Mouse (Mus musculus) MEL (cell line): ENCODE data around the gene 4933405L10Rik. TPM values are rescaled to one million over a fixed set of nuclear protein-coding genes. Genes with fewer than 3 reads are reported as not detected.
A peak's percentile ranks its signal among the peaks of the same experiment; 100 is the strongest.

Experiments used
- DNase-seq: peaks from one replicate; pipeline ENCODE4 v3.0.0; 2011; ENCODE audit warnings: low read depth, low spot score
- H3K27ac ChIP-seq: 2 replicates; pipeline ENCODE4 v1.5.1; 2012; ENCODE audit warnings: low read depth, mild to moderate bottlenecking, control low read depth, low read length, moderate library complexity; ENCODE audit not compliant: control insufficient read depth
- H3K27me3 ChIP-seq, 2 experiments: fragments of 150-350 bp in 1 of 2; sonication (generic) in 1 of 2; 2 replicates each; pipeline ENCODE4 v1.6.1; 2012; ENCODE audit warnings: low read length in 2 of 2, mild to moderate bottlenecking in 2 of 2, improper control_type of control experiment in 1 of 2, moderate library complexity in 1 of 2; ENCODE audit not compliant: insufficient read depth in 2 of 2, control insufficient read depth in 1 of 2
- H3K36me3 ChIP-seq, 2 experiments: 2 replicates each; pipeline ENCODE4 v1.6.1; 2012 to 2014; ENCODE audit warnings: low read length in 2 of 2, improper control_type of control experiment in 1 of 2, inconsistent platforms in 1 of 2, mild to moderate bottlenecking in 1 of 2; ENCODE audit not compliant: insufficient read depth in 2 of 2, control insufficient read depth in 1 of 2
- H3K4me1 ChIP-seq, 2 experiments: fragments of 150-350 bp in 1 of 2; sonication (generic) in 1 of 2; 2 replicates each; pipeline ENCODE4 v1.6.1; 2012; ENCODE audit warnings: low read length in 2 of 2, improper control_type of control experiment in 1 of 2, mild to moderate bottlenecking in 1 of 2; ENCODE audit not compliant: insufficient read depth in 2 of 2, control insufficient read depth in 1 of 2
- H3K4me3 ChIP-seq, 2 experiments: fragments of 150-350 bp in 1 of 2; sonication (generic) in 1 of 2; 2 replicates each; pipeline ENCODE4 v1.5.1; 2012; ENCODE audit warnings: low read depth in 2 of 2, low read length in 2 of 2, mild to moderate bottlenecking in 2 of 2, moderate library complexity in 2 of 2, control low read depth in 1 of 2, improper control_type of control experiment in 1 of 2; ENCODE audit not compliant: control insufficient read depth in 1 of 2, insufficient read depth in 1 of 2
- H3K79me2 ChIP-seq: 2 replicates; pipeline ENCODE4 v1.6.1; 2012; ENCODE audit warnings: mild to moderate bottlenecking, low read length, moderate library complexity; ENCODE audit not compliant: control insufficient read depth, poor library complexity, insufficient read depth
- H3K9ac ChIP-seq: 2 replicates; pipeline ENCODE4 v1.6.1; 2012; ENCODE audit warnings: low read depth, mild to moderate bottlenecking, control low read depth, low read length, moderate library complexity; ENCODE audit not compliant: control insufficient read depth, poor library complexity, severe bottlenecking
- H3K9me3 ChIP-seq: fragments of 150-350 bp; sonication (generic); replicated peaks from 2 replicates; pipeline ENCODE4 v1.6.1; 2012; ENCODE audit warnings: mild to moderate bottlenecking, low read length, improper control_type of control experiment, moderate library complexity; ENCODE audit not compliant: insufficient read depth
- BHLHE40 ChIP-seq: IDR thresholded peaks from 2 replicates; pipeline ENCODE4 v1.6.1; 2012; ENCODE audit warnings: low read depth, mild to moderate bottlenecking, inconsistent platforms, low read length, improper control_type of control experiment, borderline replicate concordance
- CHD2 ChIP-seq: IDR thresholded peaks from 2 replicates; pipeline ENCODE4 v1.6.1; 2011; ENCODE audit warnings: low read length, improper control_type of control experiment
- CTCF ChIP-seq, 3 experiments: IDR thresholded peaks in 2 of 3; conservative IDR thresholded peaks in 1 of 3; 2 replicates each; pipeline ENCODE4 v1.5.1; 2011 to 2012; ENCODE audit warnings: low read length in 3 of 3, low read depth in 2 of 3, mild to moderate bottlenecking in 2 of 3, improper control_type of control experiment in 1 of 3, inconsistent platforms in 1 of 3, mixed read lengths in 1 of 3, moderate library complexity in 1 of 3; ENCODE audit not compliant: control insufficient read depth in 1 of 3, insufficient read depth in 1 of 3, poor library complexity in 1 of 3, severe bottlenecking in 1 of 3
- E2F4 ChIP-seq: IDR thresholded peaks from 2 replicates; pipeline ENCODE4 v1.6.1; 2011; ENCODE audit warnings: low read depth, low read length, improper control_type of control experiment, borderline replicate concordance
- ELF1 ChIP-seq: IDR thresholded peaks from 2 replicates; pipeline ENCODE4 v1.6.1; 2014; ENCODE audit warnings: low read depth, mild to moderate bottlenecking, inconsistent platforms, low read length, improper control_type of control experiment, moderate library complexity
- EP300 ChIP-seq, 2 experiments: IDR thresholded peaks; 2 replicates each; pipeline ENCODE4 v1.6.1; 2011; ENCODE audit warnings: improper control_type of control experiment in 2 of 2, low read length in 2 of 2, low read depth in 1 of 2, mild to moderate bottlenecking in 1 of 2
- GABPA ChIP-seq: IDR thresholded peaks from 2 replicates; pipeline ENCODE4 v1.6.1; 2012; ENCODE audit warnings: low read depth, mild to moderate bottlenecking, inconsistent platforms, low read length, improper control_type of control experiment, moderate library complexity
- GATA1 ChIP-seq: IDR thresholded peaks from 2 replicates; pipeline ENCODE4 v1.6.1; 2011; ENCODE audit warnings: low read depth, low read length, improper control_type of control experiment
- HCFC1 ChIP-seq: IDR thresholded peaks from 2 replicates; pipeline ENCODE4 v1.6.1; 2012; ENCODE audit warnings: low read depth, mild to moderate bottlenecking, inconsistent platforms, low read length, improper control_type of control experiment, moderate library complexity
- JUND ChIP-seq: IDR thresholded peaks from 2 replicates; pipeline ENCODE4 v1.6.1; 2011; ENCODE audit warnings: low read depth, mild to moderate bottlenecking, improper control_type of control experiment, low read length
- KAT2A ChIP-seq: conservative IDR thresholded peaks from 2 replicates; pipeline ENCODE4 v1.6.1; 2012; ENCODE audit warnings: low read depth, low read length, improper control_type of control experiment, inconsistent platforms
- MAFK ChIP-seq: IDR thresholded peaks from 2 replicates; pipeline ENCODE4 v1.6.1; 2011; ENCODE audit warnings: low read depth, mild to moderate bottlenecking, low read length, improper control_type of control experiment, borderline replicate concordance
- MAX ChIP-seq: IDR thresholded peaks from 2 replicates; pipeline ENCODE4 v1.6.1; 2011; ENCODE audit warnings: low read length, improper control_type of control experiment
- MAZ ChIP-seq: IDR thresholded peaks from 2 replicates; pipeline ENCODE4 v1.6.1; 2012; ENCODE audit warnings: low read depth, mild to moderate bottlenecking, inconsistent platforms, low read length, improper control_type of control experiment
- MEF2A ChIP-seq: IDR thresholded peaks from 2 replicates; pipeline ENCODE4 v1.6.1; 2014; ENCODE audit warnings: low read depth, mild to moderate bottlenecking, inconsistent platforms, low read length, improper control_type of control experiment; ENCODE audit not compliant: poor library complexity, insufficient replicate concordance, severe bottlenecking; ENCODE audit errors: extremely low read depth
- MXI1 ChIP-seq: IDR thresholded peaks from 2 replicates; pipeline ENCODE4 v1.6.1; 2011; ENCODE audit warnings: mild to moderate bottlenecking, low read depth, low read length, improper control_type of control experiment
- MYB ChIP-seq: IDR thresholded peaks from 2 replicates; pipeline ENCODE4 v1.6.1; 2011; ENCODE audit warnings: mild to moderate bottlenecking, low read depth, low read length, improper control_type of control experiment
- MYC ChIP-seq: IDR thresholded peaks from 2 replicates; pipeline ENCODE4 v1.6.1; 2011; ENCODE audit warnings: low read depth, mild to moderate bottlenecking, low read length, improper control_type of control experiment, moderate library complexity
- NELFE ChIP-seq: IDR thresholded peaks from 2 replicates; pipeline ENCODE4 v1.6.1; 2011; ENCODE audit warnings: low read depth, low read length, improper control_type of control experiment
- NRF1 ChIP-seq: IDR thresholded peaks from 2 replicates; pipeline ENCODE4 v1.6.1; 2014; ENCODE audit warnings: low read depth, mild to moderate bottlenecking, inconsistent platforms, low read length, improper control_type of control experiment, moderate library complexity; ENCODE audit not compliant: poor library complexity, insufficient read depth, severe bottlenecking
- POLR2A ChIP-seq, 2 experiments: IDR thresholded peaks; 2 replicates each; pipeline ENCODE4 v1.6.1; 2011 to 2012; ENCODE audit warnings: low read length in 2 of 2, mild to moderate bottlenecking in 2 of 2, control low read depth in 1 of 2, improper control_type of control experiment in 1 of 2, low read depth in 1 of 2, moderate library complexity in 1 of 2; ENCODE audit not compliant: control insufficient read depth in 1 of 2, insufficient read depth in 1 of 2, poor library complexity in 1 of 2
- POLR2AphosphoS5 ChIP-seq: IDR thresholded peaks from 2 replicates; pipeline ENCODE4 v1.6.1; 2012; ENCODE audit warnings: low read depth, borderline replicate concordance, mild to moderate bottlenecking, inconsistent platforms, low read length, moderate library complexity, mixed read lengths
- RAD21 ChIP-seq: IDR thresholded peaks from 2 replicates; pipeline ENCODE4 v1.6.1; 2011; ENCODE audit warnings: mild to moderate bottlenecking, low read depth, low read length, improper control_type of control experiment
- RCOR1 ChIP-seq: IDR thresholded peaks from 2 replicates; pipeline ENCODE4 v1.6.1; 2012; ENCODE audit warnings: low read depth, mild to moderate bottlenecking, inconsistent platforms, low read length, improper control_type of control experiment
- SIN3A ChIP-seq: IDR thresholded peaks from 2 replicates; pipeline ENCODE4 v1.6.1; 2012; ENCODE audit warnings: low read length, improper control_type of control experiment, inconsistent platforms
- SMC3 ChIP-seq: IDR thresholded peaks from 2 replicates; pipeline ENCODE4 v1.6.1; 2011; ENCODE audit warnings: low read depth, low read length, improper control_type of control experiment
- TBP ChIP-seq: IDR thresholded peaks from 2 replicates; pipeline ENCODE4 v1.8.0; 2011; ENCODE audit warnings: low read depth, low read length, improper control_type of control experiment
- TCF12 ChIP-seq: IDR thresholded peaks from 2 replicates; pipeline ENCODE4 v1.6.1; 2014; ENCODE audit warnings: low read depth, mild to moderate bottlenecking, inconsistent platforms, low read length, improper control_type of control experiment, moderate library complexity
- UBTF ChIP-seq: IDR thresholded peaks from 2 replicates; pipeline ENCODE4 v1.6.1; 2012; ENCODE audit warnings: low read depth, mild to moderate bottlenecking, inconsistent platforms, low read length, improper control_type of control experiment, moderate library complexity, borderline replicate concordance; ENCODE audit not compliant: insufficient read depth
- USF1 ChIP-seq: IDR thresholded peaks from 2 replicates; pipeline ENCODE4 v1.6.1; 2014; ENCODE audit warnings: low read depth, mild to moderate bottlenecking, inconsistent platforms, low read length, improper control_type of control experiment, moderate library complexity
- USF2 ChIP-seq, 2 experiments: IDR thresholded peaks; 2 replicates each; pipeline ENCODE4 v1.6.1; 2011 to 2012; ENCODE audit warnings: improper control_type of control experiment in 2 of 2, low read length in 2 of 2, borderline replicate concordance in 1 of 2, inconsistent platforms in 1 of 2, low read depth in 1 of 2, mild to moderate bottlenecking in 1 of 2; ENCODE audit not compliant: insufficient read depth in 1 of 2
- ZC3H11A ChIP-seq: IDR thresholded peaks from 2 replicates; pipeline ENCODE4 v1.6.1; 2012; ENCODE audit warnings: low read depth, mild to moderate bottlenecking, inconsistent platforms, low read length, improper control_type of control experiment
- ZKSCAN1 ChIP-seq: IDR thresholded peaks from 2 replicates; pipeline ENCODE4 v1.6.1; 2012; ENCODE audit warnings: low read depth, mild to moderate bottlenecking, inconsistent platforms, low read length, improper control_type of control experiment, moderate library complexity
- ZMIZ1 ChIP-seq: IDR thresholded peaks from 2 replicates; pipeline ENCODE4 v1.6.1; 2012; ENCODE audit warnings: low read depth, mild to moderate bottlenecking, inconsistent platforms, low read length, improper control_type of control experiment, moderate library complexity
- polyA plus RNA-seq, 2 experiments: library from polyadenylated mRNA; stranded (reverse) in 1 of 2; unstranded in 1 of 2; fragments of >175 nt in 1 of 2; fragments of >200 nt in 1 of 2; gene quantifications; 2 replicates each; pipeline versions ENCODE4 v1.2.1 to v1.2.4; 2012; ENCODE audit warnings: low replicate concordance in 2 of 2, low read depth in 1 of 2; ENCODE audit not compliant: insufficient read length in 2 of 2, insufficient read depth in 1 of 2, missing spikeins in 1 of 2
- total RNA-seq: library from RNA; depleted of rRNA; stranded (reverse); fragments of 300-350 nt; gene quantifications from 2 replicates; pipeline ENCODE4 v1.2.3, GENCODE M21; 2012; rRNA removed

The 4933405L10Rik gene
- total RNA-seq (0.13 and 0.23 TPM in 2 replicates), polyA plus RNA-seq (under 1 TPM in 1 of 2 experiments, not detected in 1; 0.42 TPM)

GRCm38 (mm10) chr8:105707498-105708403 lies at the start of gene 4933405L10Rik, which contains the start of gene Enkd1:
Gene 4933405L10Rik (plus strand): TSS chr8:105707655.
Gene Enkd1 (minus strand): TSS chr8:105708210.
- Histone ChIP-seq H3K9me3 (no peaks in the 10 kb centered on the region), H3K27ac (peak within 1 kb of the TSS; percentile 11), H3K79me2 (peaks cover 14% of the 10 kb centered on the region), H3K9ac (peak within 1 kb of the TSS; percentile 90), H3K4me3 (peak within 1 kb of the TSS; percentile 68 to 93), H3K27me3 (no peaks in the 10 kb centered on the region), H3K4me1 (peaks cover 5 to 13% of the 10 kb centered on the region in 2 experiments; a peak in 3 of 4 replicates), H3K36me3 (peaks cover 0 to 11% of the 10 kb centered on the region in 2 experiments; a peak in 2 of 4 replicates)
- DNase-seq = peak; percentile 94
- TF ChIP-seq CHD2 (peak; percentile 91), JUND (no peak), EP300 (IDR thresholded peaks at IDR 0.05; ENCODE audit: low read depth in 1 of 2, low read length in 2 of 2) (no peak; a peak in 2 of 4 replicates), MAFK (no peak), BHLHE40 (no peak), MYC (no peak), RAD21 (no peak), TBP (0 out of 2 replicates have a peak, but pooled peaks have one; percentile 40), HCFC1 (peak; percentile 99), NRF1 (peak; percentile 20; the same call in 1 of the 2 replicates), RCOR1 (no peak), GATA1 (no peak), ELF1 (peak; percentile 79), POLR2A (IDR thresholded peaks at IDR 0.05; ENCODE audit: control insufficient read depth in 1 of 2, insufficient read depth in 1 of 2, low read depth in 1 of 2, low read length in 2 of 2, poor library complexity in 1 of 2) (peak; percentile 61 to 62; a peak in 3 of 4 replicates), SMC3 (no peak), MXI1 (peak; percentile 77), MYB (peak; percentile 43; the same call in 1 of the 2 replicates), ZKSCAN1 (no peak), POLR2AphosphoS5 (no peak), NELFE (no peak; the same call in 1 of the 2 replicates), CTCF (IDR thresholded peaks at IDR 0.05 in 2 of 3, conservative IDR thresholded peaks at IDR 0.05 in 1 of 3; ENCODE audit: control insufficient read depth in 1 of 3, insufficient read depth in 1 of 3, low read depth in 2 of 3, low read length in 3 of 3, poor library complexity in 1 of 3, severe bottlenecking in 1 of 3) (no peak), TCF12 (no peak), KAT2A (peak; percentile 97), MEF2A (no peak), MAX (peak; percentile 46; the same call in 1 of the 2 replicates), ZC3H11A (no peak), MAZ (no peak), ZMIZ1 (no peak), UBTF (no peak), SIN3A (peak; percentile 99), USF1 (peak; percentile 69), E2F4 (peak; percentile 97), USF2 (IDR thresholded peaks at IDR 0.05; ENCODE audit: borderline replicate concordance in 1 of 2, insufficient read depth in 1 of 2, low read depth in 1 of 2, low read length in 2 of 2) (no peak), GABPA (no peak)
